Mouse (Mus musculus) thymus, postnatal 10 days (tissue): ENCODE measurements around the gene Agbl4.
"Not testable (repeated sequence)": the region's sequence is repeated elsewhere in the genome, so short reads cannot be mapped to it uniquely, and the experiment has no call there.

Experiments
- DNase-seq, 2 experiments: peaks; one replicate each; pipeline ENCODE4 v3.0.0; 2021; ENCODE audit warnings: low spot score in 2 of 2

Agbl4 gene

DNA sequence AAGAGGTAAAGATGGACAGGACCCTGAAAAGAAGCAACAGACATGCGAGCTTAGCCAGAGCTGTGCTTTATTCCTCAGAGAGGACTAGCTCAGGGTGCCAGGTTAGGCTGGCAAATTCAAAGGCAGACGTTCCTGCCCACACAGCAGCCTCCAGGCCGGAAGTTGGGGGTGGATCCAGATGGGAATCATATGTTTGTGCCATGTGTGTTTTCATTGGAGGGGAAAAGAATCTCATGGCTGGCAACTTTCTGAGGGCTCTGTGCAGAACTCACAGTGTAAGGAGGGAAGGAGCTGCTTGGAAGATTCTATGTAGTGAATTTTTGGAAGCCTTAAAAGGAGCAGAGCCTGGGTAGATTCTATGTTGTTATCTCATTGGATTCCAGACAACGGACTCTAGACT is 519.1 kb downstream of the Agbl4 start:
- no peak for DNase-seq

DNA sequence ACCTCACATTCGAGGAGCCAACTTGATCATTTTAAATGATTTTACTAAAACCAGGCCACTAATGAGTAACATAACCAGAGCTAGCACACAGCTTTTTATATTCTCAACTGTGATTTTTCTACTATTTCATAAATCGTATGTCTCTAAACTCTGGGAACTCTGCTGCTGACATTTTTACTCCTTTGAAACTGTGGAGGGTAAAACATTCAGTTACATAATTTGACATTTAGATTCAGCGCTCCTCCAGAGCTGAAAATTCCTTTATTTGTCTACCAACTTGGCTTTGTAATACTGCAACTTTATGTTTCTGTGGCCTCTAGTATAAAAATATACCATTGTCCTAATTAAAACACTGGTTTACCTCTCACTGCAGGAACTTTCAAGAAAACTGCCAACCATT is 523.6 kb downstream of the Agbl4 start:
- DNase-seq = no peak

DNA sequence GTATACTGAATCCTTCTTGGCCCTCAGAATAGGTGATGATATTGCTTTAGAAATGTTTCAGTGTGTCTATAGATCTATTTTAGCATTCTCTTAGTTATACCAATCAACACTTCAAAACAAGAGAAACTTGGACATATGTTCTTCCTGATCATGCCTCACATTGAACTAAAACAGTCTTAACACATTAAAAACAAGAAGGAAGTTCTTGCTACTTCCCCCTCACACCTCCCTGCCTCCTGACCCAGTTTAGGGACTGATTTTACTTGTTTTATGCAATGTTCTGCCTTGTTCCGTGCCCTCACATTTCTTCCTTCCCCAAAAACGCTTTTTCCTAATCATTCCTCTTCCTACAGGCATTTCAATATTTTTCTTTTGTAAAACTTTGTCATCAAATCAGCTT is 604.2 kb downstream of the Agbl4 start:
- no peak for DNase-seq

DNA sequence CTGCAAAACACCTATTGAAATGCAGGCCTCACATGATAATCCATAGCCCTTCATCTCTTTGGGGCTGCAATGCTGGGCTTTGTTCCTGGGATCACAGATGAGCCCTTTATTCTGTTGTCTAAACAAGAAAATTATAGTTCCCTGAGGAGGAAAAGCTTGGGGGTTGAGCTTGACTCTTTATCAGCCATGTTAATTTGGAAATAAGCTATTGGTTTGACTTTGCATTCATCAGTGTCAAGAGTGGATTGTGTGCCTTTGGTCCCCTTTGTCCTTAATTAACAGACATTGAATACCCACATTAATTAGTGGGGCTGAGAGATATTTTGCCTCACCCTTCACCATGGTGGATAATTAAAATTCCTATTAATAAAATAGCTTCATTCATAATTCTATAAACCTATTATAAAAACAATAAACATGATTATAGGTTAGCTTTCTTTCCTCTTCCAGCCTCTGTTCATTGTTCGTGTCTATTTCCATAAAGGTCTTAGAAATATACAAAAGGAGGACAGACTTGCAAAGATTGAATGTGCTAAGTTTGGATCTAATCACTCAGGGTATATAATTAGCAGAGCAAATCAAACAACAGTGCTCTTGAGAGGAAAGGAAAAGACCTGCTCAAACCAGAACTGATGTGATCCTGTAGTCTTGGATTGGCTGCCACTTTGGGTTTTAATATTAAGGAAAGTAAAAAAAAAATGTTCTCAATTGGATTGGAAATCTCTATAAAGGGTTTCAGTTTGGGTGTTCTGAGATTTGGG is 607.4 kb downstream of the Agbl4 start:
- DNase-seq = no peak

DNA sequence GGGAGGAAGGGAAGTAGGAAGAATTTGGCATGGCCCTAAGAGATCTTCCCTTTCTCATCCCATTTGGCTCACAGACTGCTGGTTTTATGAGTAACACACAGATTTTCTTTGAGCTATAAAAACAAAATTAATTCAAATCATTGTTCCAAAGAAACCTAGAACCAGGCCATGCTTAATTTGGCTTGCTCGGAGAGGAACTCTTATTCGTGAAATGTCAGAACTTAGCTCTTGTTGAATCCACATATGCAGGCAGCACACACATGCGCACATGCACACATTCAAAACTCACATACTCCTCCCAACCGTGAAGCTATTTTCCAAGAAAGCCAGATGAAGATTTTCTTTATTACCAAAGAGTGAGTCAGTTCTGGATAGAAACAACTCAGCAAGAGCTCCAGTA is 621.9 kb downstream of the Agbl4 start:
- DNase-seq = no peak

DNA sequence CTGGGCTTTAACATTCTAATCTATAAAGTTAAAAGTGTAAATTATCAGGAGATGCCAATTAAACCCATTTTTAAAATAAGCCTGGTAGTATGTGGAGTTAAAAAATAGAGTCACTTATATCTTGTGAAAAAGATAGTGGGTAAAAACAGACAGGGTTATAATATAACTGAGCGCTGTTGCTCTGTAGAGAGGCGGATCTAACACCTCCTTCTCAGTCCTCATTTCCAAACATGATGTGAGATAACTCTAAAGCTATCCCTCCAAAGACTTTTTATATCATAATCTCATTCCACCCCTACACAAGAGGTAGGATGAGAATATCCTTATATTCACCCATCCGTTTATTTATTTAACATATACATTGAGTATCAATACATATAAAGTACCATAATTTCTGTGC is 669.9 kb downstream of the Agbl4 start:
- DNase-seq = no peak

DNA sequence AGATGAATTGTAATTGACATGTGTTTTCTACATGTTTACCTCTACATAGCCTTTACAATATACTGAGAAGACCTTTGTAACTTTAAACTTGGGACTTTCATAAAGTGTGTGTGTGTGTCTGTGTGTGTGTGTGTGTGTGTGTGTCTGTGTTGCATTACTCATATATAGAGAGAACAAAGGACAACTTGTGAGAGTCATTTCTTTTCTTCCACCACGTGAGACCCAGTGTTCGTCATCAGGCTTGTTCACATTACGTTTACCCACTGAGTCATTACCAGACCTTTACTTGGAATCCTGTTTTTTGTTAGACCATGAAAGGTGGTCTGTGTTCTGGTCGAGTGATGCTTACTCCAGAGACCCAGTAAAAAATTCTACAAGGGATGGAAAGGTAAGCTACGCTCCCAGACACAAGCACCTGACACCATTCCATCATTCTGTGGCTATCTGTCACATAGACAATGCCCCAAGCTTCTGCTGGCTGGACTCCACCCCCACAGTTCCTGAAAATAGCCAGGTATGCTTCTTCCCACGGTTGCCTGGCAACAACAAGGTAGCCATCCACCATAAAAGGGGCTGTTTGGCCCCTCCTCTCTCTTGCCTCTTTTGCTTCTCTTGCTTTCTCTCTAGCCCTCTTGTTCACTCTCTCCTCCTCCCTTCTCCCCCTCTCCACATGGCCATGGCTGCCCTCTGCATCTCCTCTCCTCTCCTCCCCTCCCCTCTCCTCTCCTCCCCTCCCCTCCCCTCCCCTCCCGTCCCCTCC is 676.5 kb downstream of the Agbl4 start:
- DNase-seq = no peak

DNA sequence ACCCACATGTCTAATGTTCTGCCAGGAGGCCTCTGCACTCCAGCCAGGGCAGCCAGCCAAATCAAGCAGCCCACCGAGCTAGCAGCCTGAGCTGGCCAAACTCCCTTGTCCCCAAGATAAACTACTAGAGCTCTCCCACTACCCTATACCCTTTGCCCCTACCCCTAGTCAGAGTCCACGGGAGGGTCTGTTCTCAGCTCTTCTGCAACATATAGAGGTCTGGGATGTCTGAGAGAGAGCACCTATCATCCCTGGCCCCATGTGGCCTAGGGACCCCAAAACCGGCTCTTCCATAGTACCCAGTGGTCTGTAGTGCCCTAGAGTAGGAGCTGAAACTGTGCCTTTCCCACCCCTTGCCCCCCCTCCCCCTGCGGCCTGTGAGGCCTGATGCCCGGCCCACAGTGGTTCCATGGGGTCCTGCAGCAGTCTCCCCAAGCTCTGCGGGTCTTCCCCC is 677.3 kb downstream of the Agbl4 start:
- DNase-seq = no peak

DNA sequence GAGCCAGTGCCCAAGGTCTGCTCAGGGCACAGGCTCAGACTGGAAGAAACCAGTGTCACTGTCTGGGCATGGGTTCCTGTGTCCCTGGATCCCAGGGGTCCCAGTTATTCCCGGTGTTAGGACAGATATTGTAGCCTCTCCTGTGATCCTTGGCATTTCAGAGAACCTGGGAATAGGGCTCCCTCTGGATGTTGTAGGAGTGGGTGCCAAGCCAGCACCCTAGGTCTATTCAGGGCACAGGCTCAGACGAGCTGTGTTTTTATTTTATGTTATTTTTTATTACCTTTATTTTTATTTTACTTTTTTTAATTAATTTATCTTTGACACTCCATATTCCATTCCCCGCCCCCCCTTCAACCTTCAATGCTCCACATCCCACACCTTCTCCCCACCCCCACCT is 680.3 kb downstream of the Agbl4 start:
- no peak for DNase-seq

DNA sequence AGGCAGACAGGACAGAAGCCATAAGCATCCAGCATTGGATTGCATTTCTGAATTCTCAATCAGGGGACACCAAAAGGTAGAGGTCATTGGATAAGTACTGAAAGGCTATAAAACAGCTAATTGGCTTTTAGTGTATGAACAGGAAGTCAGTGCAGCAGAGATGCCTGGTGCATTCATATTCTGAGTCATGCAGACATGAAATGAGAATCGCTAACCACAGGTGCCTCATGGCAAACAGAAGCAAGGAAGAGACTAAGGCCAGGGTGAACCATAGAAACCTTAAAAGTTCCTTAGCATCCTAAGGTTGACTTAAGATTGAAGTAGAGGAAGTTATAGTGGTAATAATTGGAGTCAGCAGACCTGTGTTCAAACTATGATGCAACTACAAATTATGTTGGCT is 687.9 kb downstream of the Agbl4 start:
- DNase-seq = no peak

DNA sequence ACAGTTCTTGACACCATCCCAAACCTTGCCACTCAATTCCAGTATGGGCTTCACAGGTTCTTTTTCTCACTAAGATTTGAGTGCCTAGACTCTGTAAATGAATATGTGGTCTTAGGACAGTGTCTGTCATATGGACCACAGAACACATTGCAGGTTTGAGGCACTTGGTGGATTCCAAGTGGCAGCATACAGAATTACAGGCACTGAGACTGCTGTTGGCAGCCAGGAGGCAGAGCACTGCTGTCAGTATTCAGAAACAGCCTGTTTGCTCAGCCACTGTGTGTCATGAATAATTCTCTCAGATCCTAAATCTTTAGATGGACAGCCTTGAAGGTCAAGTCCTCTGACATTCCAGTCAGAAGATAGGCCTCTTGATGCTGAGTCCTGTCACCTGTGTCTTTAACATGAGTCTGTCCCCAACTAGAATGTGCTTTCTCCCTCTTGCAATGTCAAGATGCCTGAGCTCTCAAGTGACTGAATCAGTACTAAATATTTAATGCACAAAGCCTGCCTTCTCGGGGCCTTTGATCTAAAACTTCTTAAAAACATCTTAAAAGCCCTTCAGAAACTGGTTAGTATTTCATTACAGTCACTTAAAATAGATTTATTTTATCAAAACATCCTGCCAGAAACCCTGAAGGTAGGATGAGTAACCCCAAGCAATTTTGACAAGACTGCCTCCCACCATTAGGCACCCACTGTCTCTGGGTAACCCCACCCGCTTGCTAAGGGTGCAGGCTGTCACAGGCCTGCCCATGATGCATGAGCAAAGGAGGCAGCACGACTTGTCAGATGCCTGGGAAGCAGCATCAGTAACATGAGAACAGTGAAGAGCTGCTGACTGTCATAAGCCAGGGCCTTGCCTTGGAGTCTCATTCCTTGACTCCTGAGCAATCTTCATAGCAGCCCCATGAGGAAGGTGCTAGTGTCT is 739.0 kb downstream of the Agbl4 start:
- no peak for DNase-seq

DNA sequence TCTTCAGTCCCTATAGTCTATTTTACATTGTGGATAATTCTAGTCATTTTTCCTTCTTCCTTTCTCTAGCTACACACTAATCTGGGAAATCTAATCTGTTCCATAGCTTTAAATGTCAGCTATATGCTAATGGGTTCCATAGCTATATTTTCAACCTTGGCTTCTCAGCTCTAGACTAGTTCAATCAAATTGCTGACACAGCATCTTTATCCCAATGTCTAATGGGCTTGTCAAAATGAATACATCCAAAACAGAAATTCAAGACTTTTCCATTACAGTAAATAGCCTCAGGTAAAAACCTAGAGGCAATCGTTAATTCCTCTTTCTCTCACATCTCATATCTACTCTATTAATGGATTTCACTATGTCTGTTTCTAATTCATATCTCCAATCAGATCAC is 750.3 kb downstream of the Agbl4 start:
- DNase-seq = no peak

DNA sequence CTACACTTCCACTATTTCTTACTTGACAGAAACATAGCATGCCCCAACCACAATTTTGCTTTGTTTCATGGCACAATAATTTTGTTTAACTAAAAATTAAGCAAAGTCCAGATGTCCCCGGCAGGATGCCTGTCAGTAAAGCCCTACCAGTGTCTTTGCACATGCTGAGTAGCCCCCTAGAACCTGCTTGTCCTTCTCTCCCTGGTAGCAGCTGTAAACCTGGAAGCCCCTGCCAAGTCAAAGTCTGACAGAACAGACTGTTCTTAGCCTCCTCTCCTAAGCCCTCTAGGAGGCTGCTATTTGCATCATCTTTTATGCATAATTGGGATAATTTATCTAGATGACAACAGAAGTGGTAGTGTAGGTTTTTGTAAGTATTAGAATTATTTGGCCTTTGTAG is 758.4 kb downstream of the Agbl4 start:
- DNase-seq = no peak

DNA sequence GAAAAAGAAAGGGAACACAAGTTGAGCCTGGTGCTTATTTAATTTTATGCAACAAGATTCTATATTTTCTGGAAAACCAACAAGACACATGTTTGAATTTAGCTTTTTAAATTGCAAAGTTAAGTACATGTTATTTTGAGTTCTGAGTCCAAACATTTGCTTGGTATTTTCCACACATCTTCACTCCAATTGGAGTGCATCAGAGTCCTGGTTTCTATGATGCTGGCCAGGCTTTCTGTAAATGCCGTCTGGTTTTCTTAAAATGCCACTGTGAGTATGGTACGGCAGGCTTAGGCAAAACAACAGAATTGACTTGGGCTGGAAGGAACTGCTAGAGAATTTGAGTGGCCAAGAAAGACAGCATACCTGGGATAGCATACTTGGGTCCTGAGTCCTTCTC is 784.0 kb downstream of the Agbl4 start:
- no peak for DNase-seq

DNA sequence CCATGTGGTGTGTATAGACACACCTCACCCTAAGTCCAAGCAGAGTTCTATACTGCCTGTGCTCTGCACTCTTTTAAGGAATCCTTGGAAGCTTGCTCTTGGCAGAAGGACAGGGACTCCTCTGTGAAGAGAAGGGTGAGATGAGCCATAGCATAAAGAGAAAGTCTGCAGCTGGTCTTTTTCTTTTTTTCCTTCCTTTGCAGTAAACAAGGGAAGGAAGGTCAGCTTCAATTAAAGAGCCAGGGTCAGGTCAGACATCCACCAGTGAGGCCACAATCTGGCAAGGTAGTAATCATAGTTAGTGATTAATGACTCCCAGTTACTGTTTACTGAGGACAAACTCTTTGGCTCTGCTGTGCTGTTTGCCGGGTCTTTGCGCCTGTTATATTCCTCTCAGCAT is 802.6 kb downstream of the Agbl4 start:
- DNase-seq = no peak

DNA sequence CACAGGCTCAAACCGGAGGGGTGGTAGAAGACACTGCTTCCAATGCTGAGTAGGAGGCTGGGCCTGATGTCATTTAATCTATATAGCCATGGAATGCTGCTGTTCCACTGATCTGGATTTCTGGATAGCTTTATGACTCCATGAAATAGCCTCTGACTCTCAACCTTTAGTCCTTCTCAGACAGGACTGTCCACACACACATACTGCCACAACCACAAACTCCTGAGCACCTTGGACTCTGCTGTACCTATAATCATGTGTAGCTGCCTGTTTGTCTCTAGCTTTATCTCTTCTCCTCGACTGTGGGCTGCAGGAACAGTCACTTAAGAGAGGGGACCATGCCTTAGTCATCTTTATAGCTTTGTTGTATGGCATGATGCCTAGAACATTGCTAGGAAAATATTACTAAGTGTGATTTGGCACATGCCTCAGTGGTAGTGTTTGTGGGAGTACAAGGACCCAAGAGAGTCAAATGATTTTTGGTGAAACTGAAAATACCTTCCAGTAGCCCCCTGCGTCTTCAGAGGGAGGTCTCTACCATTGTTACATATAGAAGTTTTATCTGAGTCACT is 817.8 kb downstream of the Agbl4 start:
- DNase-seq = no peak

DNA sequence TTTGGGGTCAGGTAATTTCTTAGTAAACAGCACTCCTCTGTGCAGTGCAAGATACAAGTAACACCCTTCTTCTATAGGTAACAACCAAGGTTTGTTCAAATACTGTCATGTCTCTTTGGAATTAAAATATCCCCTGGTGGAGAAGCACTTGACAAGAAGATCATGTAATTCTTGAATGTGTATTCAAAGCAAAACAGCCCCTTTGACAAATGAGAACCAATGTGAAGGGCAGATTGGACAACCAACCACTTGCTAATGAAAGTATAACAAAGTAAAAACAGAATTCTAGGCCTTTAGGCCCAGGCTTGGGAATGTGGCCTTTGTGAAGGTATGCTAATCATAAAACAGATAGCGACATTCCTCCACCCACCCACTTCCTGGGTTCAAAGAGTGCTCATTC is 821.6 kb downstream of the Agbl4 start:
- DNase-seq = not testable (repeated sequence)

DNA sequence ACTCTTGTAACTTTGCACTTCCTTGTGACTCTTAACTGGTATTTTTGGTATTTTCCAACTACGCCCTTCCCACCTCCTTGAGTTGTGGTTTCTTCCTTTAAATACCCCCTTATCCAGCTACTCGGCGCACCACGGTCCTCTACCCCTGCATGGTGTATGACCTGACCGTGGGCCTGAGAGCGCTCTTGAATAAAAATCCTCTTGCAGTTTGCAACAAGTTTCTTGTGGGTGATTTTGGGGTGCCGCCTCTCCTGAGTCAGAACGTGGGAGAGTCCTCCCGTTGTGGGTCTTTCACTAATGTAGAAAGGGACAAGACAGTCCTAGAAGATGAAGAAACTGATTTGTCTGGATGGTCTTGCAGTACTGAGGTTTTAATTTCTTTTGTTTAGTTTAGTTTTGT is 822.1 kb downstream of the Agbl4 start:
- DNase-seq = not testable (repeated sequence)

DNA sequence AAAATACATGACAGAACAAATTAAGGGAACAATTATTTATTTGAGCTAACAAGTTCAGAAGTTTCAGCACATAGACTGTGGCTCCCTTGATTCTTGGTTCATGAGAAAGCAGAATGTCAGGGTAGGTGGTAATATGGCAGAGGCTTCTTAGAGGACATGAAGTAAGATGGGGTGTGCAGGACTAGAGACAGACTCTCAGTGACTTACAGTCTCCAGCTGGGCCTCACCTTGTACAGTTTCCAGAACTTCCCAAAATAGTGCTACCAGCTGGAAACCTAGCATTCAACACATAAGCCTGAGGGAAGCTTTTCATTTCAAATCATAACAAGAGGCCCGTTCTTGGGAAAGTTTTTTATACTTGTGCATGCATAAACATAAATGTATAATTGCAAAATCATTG is 836.4 kb downstream of the Agbl4 start:
- no peak for DNase-seq

DNA sequence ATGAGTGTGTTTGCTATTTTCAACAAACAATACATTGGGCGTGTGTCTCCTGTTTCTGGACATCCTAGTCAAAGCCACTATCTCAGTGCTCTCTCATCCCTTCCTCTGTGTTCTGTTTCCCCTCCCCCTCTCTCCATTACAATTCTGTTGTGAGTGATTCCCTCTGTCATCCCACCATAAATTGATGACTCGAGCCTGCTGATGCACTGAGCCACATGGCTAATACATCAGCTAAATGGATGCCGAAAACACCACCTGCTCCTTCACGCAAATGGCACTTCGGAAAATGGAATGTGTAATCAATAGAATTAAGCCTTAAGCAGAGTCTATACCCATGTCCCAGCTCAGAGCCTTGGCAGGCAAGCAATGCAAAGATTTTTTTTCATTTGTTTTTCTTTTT is 854.5 kb downstream of the Agbl4 start:
- no peak for DNase-seq

DNA sequence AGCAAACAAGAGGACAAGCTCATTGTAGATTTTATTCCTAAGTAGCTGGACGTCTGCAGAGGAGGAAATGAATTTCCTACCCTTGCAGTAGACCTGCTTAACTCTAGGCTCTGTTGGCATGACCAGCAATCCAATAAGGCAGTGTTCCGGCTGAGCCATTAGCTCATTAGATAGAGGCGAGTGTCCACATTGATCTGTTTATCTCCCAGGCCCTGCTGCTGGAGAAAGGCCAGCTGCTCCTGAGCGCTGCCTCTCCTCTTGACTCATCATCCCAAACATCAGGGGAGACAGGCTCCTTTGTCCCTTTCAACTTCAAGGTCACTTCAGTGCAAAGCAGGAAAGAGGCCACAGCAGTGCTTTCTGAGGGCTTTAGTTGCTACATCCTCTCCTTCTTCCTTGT is 858.0 kb downstream of the Agbl4 start:
- DNase-seq = no peak

DNA sequence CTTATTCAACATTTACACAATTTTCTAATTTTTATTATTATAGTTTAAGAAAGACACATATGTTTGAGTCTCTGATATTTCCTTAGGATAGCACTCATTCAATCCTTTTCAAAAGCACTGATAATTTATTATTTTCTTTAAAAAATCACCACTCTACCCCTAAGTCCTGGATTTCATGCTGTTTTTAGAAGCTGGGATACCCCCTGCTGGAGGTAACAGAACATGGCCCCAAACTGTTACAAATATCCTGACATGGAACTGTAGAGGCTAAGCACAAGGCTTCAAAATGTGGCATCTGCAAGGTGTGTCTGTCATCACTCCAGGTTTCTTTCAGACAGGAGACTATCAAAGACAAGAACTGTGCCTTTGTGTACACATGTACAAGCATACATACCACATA is 859.5 kb downstream of the Agbl4 start:
- no peak for DNase-seq
